Comparison of ENCODE assay signal across 12 mouse cellular contexts in genomic region chr8:125389280-125389679, GRCm38 (mm10).
A peak's percentile ranks its signal among the peaks of the same experiment; 100 is the strongest.
DNase-seq lines count a peak whose midpoint lies in the region; ATAC-seq and TF ChIP-seq lines count a peak whose summit lies in the region.
"Had no signal": no experiment of that assay in that cellular context is flagged by ENCODE, and none has a peak within 500 bp of the region (broad histone marks: within the 10 kb centered on the region; RNA-seq: fewer than 3 reads in every experiment).

No protein-coding gene starts in this region.

- no peak overlapping the region for H3K4me2 ChIP-seq in midbrain, embryonic 14.5 days (ENCODE audit: low read length)
- H3K4me2 ChIP-seq in midbrain, embryonic 13.5 days (replicated peaks), result no peak overlapping the region
- H3K4me2 ChIP-seq in forebrain, embryonic 16.5 days (ENCODE audit: low read length), result no peak overlapping the region
- H3K4me2 ChIP-seq in lung, postnatal 0 days (replicated peaks; ENCODE audit: low read depth, low read length), result no peak overlapping the region
- H3K4me2 ChIP-seq: liver, embryonic 13.5 days; stomach, embryonic 15.5 days had no signal

- H3K4me3 ChIP-seq in midbrain, embryonic 14.5 days (replicated peaks; ENCODE audit: low read depth, low read length), result no peak overlapping the region
- no peak overlapping the region for H3K4me3 ChIP-seq in midbrain, embryonic 13.5 days (replicated peaks)
- H3K4me3 ChIP-seq in forebrain, embryonic 16.5 days (replicated peaks; ENCODE audit: low read length), result no peak overlapping the region
- H3K4me3 ChIP-seq in lung, postnatal 0 days (ENCODE audit: low read depth, low read length), result no peak overlapping the region
- H3K4me3 ChIP-seq: erythroblast, embryonic 14.5 days; liver, embryonic 13.5 days; stomach, embryonic 15.5 days had no signal

- DNase-seq in midbrain, embryonic 14.5 days, result peak; percentile 58
- DNase-seq in kidney, adult 18-20 months, result peak; percentile 53
- DNase-seq in lung, postnatal 0 days (ENCODE audit: low spot score), result peak; percentile 91
- no peak for DNase-seq in embryo, embryonic 9.5 days (ENCODE audit: extremely low spot score)
- DNase-seq in gastrocnemius, adult 8-10 months (ENCODE audit: low spot score in 2 of 2), result no peak
- DNase-seq: liver, embryonic 13.5 days had no signal

- H3K4me1 ChIP-seq in midbrain, embryonic 14.5 days (ENCODE audit: control insufficient read depth, insufficient read depth, low read length), result peaks cover 27% of the 10 kb centered on the region
- H3K4me1 ChIP-seq in midbrain, embryonic 13.5 days (replicated peaks), result peaks cover 55% of the 10 kb centered on the region
- peaks cover 52% of the 10 kb centered on the region for H3K4me1 ChIP-seq in forebrain, embryonic 16.5 days (replicated peaks; ENCODE audit: control insufficient read depth, insufficient read depth, low read length)
- peaks cover 9% of the 10 kb centered on the region; the same call in 1 of the 2 replicates for H3K4me1 ChIP-seq in lung, postnatal 0 days (ENCODE audit: insufficient read depth, low read depth, low read length)

- no peak for TF ChIP-seq CTCF in lung, postnatal 0 days (IDR thresholded peaks at IDR 0.05)

- H3K9ac ChIP-seq in midbrain, embryonic 14.5 days (replicated peaks; ENCODE audit: low read length), result no peak overlapping the region
- no peak overlapping the region for H3K9ac ChIP-seq in midbrain, embryonic 13.5 days (replicated peaks)
- no peak overlapping the region for H3K9ac ChIP-seq in forebrain, embryonic 16.5 days (replicated peaks; ENCODE audit: low read depth, low read length)
- no peak overlapping the region for H3K9ac ChIP-seq in lung, postnatal 0 days (replicated peaks; ENCODE audit: low read depth)
- H3K9ac ChIP-seq: liver, embryonic 13.5 days; stomach, embryonic 15.5 days had no signal

- H3K9me3 ChIP-seq in midbrain, embryonic 14.5 days (ENCODE audit: control insufficient read depth, low read length), result no peaks in the 10 kb centered on the region
- no peaks in the 10 kb centered on the region for H3K9me3 ChIP-seq in midbrain, embryonic 13.5 days
- H3K9me3 ChIP-seq in forebrain, embryonic 16.5 days (ENCODE audit: control insufficient read depth, low read length), result no peaks in the 10 kb centered on the region
- no peaks in the 10 kb centered on the region for H3K9me3 ChIP-seq in lung, postnatal 0 days (ENCODE audit: low read length)
- H3K9me3 ChIP-seq: liver, embryonic 13.5 days; stomach, embryonic 15.5 days had no signal

- H3K27me3 ChIP-seq in midbrain, embryonic 14.5 days (ENCODE audit: control insufficient read depth, insufficient read depth, low read length), result no peaks in the 10 kb centered on the region; the same call in 1 of the 2 replicates
- peaks cover 4% of the 10 kb centered on the region; the same call in 1 of the 2 replicates for H3K27me3 ChIP-seq in midbrain, embryonic 13.5 days
- H3K27me3 ChIP-seq in forebrain, embryonic 16.5 days (replicated peaks; ENCODE audit: control insufficient read depth, insufficient read depth, low read length), result no peaks in the 10 kb centered on the region
- no peaks in the 10 kb centered on the region for H3K27me3 ChIP-seq in lung, postnatal 0 days (replicated peaks; ENCODE audit: insufficient read depth, low read length)
- H3K27me3 ChIP-seq: liver, embryonic 13.5 days; Patski; stomach, embryonic 15.5 days had no signal

- no peak for ATAC-seq in midbrain, embryonic 14.5 days (ENCODE audit: low FRiP score, low TSS enrichment)
- no peak for ATAC-seq in midbrain, embryonic 13.5 days
- peak; percentile 35 for ATAC-seq in forebrain, embryonic 16.5 days
- peak; percentile 70 for ATAC-seq in lung, postnatal 0 days
- no peak for ATAC-seq in activated CD4-positive, CD25-positive, alpha-beta regulatory T cell, adult 4 months
- ATAC-seq: Patski had no signal

- H3K36me3 ChIP-seq in midbrain, embryonic 14.5 days (ENCODE audit: control insufficient read depth, insufficient read depth, low read length), result no peaks in the 10 kb centered on the region
- no peaks in the 10 kb centered on the region for H3K36me3 ChIP-seq in midbrain, embryonic 13.5 days
- H3K36me3 ChIP-seq in forebrain, embryonic 16.5 days (ENCODE audit: control insufficient read depth, insufficient read depth), result no peaks in the 10 kb centered on the region
- no peaks in the 10 kb centered on the region for H3K36me3 ChIP-seq in lung, postnatal 0 days (ENCODE audit: insufficient read depth, low read length)
- H3K36me3 ChIP-seq: liver, embryonic 13.5 days; stomach, embryonic 15.5 days had no signal

- H3K27ac ChIP-seq in midbrain, embryonic 14.5 days (replicated peaks; ENCODE audit: low read depth, low read length), result no peak overlapping the region
- H3K27ac ChIP-seq in midbrain, embryonic 13.5 days, result no peak overlapping the region
- peak overlapping the region; percentile 76 for H3K27ac ChIP-seq in forebrain, embryonic 16.5 days (ENCODE audit: low read length)
- no peak overlapping the region for H3K27ac ChIP-seq in lung, postnatal 0 days (ENCODE audit: low read length)
- H3K27ac ChIP-seq: liver, embryonic 13.5 days had no signal

- no peak for TF ChIP-seq EP300 in lung, postnatal 0 days (IDR thresholded peaks at IDR 0.05)

- 69% methylated on average over 5 of the region's 5 CpGs for WGBS in midbrain, embryonic 14.5 days
- WGBS in midbrain, embryonic 13.5 days, result 71% methylated on average over 5 of the region's 5 CpGs
- WGBS in forebrain, embryonic 16.5 days, result 18% methylated on average over 5 of the region's 5 CpGs
- WGBS in lung, postnatal 0 days, result 36% methylated on average over 5 of the region's 5 CpGs

Comparison
In these comparisons a context has a peak if more than half of its experiments do, and no peak if none do; other contexts are left out.
1. ATAC-seq: peak in forebrain, embryonic 16.5 days (single experiment) and lung, postnatal 0 days (single experiment); none in midbrain, embryonic 14.5 days (single experiment), midbrain, embryonic 13.5 days (single experiment) and activated CD4-positive, CD25-positive, alpha-beta regulatory T cell, adult 4 months (single experiment).
2. DNase-seq: peak in midbrain, embryonic 14.5 days (single experiment), kidney, adult 18-20 months (single experiment) and lung, postnatal 0 days (single experiment); none in embryo, embryonic 9.5 days (single experiment) and gastrocnemius, adult 8-10 months (0 of 2).